Mouse (Mus musculus) telencephalon, adult 2 months (tissue): ENCODE results near the gene Kti12.

ENCODE experiments used
- DNase-seq: peaks from one replicate; pipeline ENCODE4 v3.0.0-alpha.2; 2011; ENCODE audit warnings: low read depth, low spot score

Kti12 gene

DNA sequence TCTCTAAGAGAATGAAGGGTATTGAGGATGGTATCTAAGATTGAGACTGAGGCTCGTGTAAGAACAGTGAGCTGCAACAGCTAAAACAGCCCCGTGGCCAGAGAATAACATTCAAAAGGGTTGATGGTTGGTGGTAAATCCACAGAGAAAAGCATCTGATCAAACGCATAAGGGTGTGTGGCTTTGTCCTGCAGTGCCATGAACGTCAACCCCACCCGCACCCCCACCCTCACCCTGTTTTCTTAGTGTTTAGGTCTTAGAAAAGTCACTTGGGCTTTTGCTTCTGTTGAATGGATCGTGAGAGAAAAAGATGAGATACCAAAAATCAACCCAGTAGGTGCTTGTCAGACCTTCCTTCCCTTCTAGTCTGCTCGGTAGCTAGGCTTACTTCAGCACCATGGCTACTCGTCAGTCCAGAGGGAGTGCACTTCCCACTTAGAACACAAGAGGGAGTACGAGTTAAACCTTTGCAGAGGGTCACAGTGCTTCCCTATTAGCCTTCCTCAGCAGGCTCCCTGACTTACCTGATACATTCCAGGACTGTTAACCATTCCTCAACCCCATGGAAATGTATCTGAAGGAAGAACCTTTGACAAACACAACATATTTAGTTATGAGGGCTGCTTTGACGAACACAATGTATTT is 22.3 kb downstream of the Kti12 start:
- peak; percentile 80 for DNase-seq

DNA sequence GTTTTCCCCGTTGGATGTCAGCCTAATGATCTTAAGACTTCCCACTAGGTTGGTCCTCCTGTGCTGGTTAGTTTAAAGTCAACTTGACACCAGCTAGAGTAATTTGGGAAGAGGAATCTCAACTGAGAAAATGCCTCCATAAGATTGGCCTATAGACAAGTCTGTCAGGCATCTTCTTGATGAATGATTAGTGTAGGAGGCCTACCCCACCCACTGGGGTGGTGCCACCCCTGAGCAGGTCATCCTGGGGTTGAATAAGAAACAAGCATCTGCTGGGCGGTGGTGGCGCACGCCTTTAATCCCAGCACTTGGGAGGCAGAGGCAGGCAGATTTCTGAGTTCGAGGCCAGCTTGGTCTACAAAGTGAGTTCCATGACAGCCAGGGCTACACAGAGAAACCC is 26.2 kb downstream of the Kti12 start:
- no peak for DNase-seq

DNA sequence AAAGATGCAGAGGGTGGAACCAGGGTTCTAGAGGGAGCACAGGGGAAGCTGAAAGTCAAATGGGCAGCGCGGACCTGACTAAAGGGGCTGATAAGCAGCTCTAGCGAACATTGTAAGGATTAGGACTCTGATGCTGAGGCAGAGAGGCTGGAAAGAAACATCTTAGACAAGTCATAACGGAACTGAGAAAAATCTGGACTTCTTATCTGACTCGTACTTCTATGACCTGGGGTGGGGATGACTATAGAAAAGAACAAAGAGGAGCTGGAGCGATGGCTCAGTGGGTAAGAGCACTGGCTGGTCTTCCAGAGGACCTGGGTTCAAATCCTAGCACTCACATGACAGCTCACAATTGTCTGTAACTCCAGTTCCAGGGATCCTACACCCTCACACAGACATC is 30.3 kb downstream of the Kti12 start:
- DNase-seq, result no peak

DNA sequence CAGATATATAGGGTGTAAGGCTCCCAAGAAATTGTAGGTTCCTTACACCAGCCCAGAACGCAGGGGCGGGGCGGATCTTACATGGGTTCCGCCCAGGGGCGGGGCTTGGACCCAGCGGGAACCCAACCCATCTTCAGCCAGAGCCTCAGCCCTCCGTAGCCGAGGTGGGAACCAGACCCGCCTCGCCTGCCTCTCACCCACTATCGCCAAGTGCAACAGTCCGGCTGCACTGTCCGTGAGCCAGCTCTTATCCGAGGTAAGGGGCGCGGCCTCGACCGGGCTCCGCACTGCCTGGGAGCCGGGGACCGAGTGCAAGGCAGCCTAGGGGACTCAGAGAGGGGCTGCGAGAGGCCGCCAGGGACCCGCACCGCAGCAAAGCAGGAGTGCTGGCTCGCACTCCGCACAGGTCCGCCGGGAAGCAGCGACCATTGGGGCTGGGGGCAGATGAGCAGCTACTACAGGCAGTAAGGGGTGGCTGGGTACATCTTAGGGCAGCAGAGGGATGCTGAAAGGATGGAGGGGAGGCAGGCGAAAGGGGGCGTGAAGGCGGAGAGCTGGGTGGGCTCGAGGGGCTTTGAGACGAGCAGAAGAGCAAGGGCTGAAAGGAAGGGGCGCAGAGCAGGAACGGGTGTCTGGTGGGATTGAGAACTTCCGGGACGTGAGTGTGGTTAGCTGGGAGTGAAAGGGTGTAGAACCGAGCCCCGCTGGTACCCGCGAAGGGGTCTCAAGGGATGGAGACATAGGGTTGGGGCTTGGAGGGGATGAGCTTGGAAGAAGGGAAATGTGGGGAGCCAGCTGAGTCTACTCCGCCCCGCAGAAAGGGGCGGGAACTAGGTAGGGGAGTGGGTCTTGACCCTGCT is 31.6 kb downstream of the Kti12 start, which contains the start of gene Rab3b:
Gene Rab3b, plus strand, starts transcription at position 101 of the 860 bp plus-strand sequence.
- DNase-seq, result no peak

DNA sequence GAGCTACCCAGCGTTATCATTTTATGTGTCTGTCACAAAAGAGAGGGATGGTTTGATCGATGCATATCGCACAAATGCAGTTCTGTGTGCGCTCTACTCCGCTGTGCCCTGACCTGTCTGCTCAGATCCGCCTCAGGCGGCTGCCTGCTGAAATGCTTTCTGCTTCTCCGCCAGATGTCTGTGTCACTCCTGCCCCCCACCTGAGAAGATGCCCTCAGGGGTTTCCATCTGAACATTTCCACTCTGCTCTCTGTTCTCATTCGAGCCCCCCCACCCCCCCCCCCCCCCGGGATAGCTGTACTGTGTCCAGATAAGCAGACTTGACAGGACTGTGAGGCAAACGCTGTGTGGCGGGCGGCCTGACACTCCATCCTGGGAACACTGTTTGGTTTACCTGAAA is 36.2 kb downstream of the Kti12 start:
- no peak for DNase-seq

DNA sequence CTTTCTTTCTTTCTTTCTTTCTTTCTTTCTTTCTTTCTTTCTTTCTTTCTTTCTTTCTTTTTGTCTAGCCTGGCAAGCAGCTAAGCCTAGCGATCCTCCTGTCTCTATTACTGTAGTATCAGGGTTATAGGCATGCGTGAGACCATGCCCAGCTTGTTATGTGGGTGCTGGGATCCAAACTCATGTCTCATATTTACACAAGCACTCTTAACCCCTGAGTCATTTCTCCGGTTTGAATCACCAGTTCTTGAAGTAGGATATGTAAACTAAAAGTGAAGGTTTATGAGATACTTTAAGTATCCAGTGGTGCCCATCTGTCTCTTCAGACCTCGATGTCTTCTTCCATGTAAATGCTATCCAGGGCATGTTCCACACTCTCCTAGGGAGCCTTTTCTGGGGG is 39.9 kb downstream of the Kti12 start:
- DNase-seq, result no peak

DNA sequence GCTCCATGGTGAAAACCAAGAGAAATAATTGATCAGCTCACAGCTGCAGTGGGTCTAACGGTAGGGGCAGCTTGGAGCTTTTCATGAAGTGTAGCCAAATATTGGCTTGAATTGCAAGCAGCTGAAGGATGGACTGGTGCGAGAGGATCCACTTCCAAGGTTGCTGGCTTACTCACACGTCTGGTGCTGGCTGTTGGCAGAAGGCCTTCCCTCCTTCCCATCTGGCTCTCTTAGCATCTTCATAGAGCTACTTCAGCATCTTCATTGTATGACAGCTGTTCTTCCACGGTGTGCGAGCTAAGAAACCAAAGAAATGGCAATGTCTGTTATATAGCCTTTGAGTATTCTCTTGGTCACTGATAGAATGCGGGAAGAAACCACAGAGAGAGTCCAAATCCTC is 43.3 kb downstream of the Kti12 start:
- peak; percentile 47 for DNase-seq
